Mouse (Mus musculus): ENCODE data around the gene Fan1.

Fan1 gene

GRCm38 (mm10) chr7:64373830-64374562, at the start of gene Fan1:
Gene Fan1 (minus strand): TSS chr7:64374095.
- peak; percentile 89 for DNase-seq (ENCODE audit: low read depth, low spot score)

GRCm38 (mm10) chr7:64403989-64404388, 30.1 kb upstream of the Fan1 start:
- no peak for DNase-seq (ENCODE audit: low read depth, low spot score)

DNA sequence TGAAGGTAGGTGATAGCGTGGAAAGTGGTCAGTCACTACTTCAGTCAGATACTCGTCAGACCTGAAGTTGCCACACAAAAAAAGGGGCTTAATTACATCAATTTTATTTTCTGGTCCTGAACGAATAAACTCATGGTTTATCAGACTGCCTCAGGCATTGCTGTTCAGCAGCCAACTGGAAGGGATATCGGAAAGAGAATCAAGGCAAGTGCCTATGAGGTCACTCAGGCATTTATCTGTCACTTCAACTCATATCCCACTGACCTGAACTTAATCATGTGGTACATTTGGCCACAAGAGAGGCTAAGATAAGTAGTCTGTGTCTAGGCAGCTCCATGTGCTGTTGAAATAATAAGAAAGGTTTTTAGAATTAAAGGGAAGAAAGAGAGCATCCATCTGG, 28.6 kb upstream of the Fan1 start:
- DNase-seq (ENCODE audit: low read depth, low spot score): no peak

DNA sequence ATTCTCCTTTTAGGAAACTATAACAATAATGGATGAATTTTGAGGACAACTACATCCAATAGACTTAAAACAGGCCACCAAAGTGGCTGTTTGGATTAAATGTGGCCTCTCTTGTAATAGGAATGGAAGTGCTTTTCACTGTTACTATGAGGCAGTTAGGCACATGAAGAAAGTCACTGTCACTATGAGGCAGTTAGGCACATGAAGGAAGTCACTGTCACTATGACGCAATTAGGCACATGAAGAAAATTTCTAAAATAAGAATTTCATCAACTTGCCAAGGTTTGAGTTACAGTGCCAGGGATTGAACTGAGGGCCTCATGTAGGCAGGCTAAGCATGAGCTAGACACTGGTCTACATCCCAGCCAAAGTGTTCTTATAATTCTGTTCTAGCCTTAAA, 26.8 kb upstream of the Fan1 start:
- no peak for DNase-seq (ENCODE audit: low read depth, low spot score)

GRCm38 (mm10) chr7:64392819-64393151, 18.9 kb upstream of the Fan1 start:
- DNase-seq (ENCODE audit: low read depth, low spot score): no peak

- DNase-seq (ENCODE audit: low read depth, low spot score): peak; percentile 98
Observed at GRCm38 (mm10) chr7:64392122-64392818, 18.4 kb upstream of the Fan1 start, which contains the start of the genes Mphosph10 and Mcee. Gene Mphosph10 (minus strand): TSS chr7:64392268. Gene Mcee (plus strand): TSS chr7:64392607.

DNA sequence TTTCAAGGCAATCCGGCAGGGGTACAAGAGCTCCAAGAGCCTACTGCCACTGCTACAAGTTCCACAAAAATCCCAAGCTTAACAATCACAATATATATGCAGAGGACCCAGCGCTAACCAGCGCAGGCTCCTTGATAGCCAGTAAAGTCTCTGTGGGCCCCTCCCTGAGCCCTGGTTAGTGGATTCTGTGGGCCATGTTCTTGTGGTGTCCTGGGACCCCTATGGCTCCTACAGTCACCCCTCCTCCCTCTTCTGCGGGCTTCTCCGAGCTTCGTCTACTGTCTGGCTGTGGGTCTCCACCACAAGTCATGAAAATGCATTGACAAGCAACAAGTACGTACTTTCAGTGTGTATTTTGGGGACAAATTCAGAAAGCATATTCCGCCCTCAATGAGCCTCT, 17.6 kb upstream of the Fan1 start:
- peak; percentile 39 for DNase-seq (ENCODE audit: low read depth, low spot score)

- DNase-seq (ENCODE audit: low read depth, low spot score): peak; percentile 28
Observed at GRCm38 (mm10) chr7:64373147-64373829, 607 bp downstream of the Fan1 start.

DNA sequence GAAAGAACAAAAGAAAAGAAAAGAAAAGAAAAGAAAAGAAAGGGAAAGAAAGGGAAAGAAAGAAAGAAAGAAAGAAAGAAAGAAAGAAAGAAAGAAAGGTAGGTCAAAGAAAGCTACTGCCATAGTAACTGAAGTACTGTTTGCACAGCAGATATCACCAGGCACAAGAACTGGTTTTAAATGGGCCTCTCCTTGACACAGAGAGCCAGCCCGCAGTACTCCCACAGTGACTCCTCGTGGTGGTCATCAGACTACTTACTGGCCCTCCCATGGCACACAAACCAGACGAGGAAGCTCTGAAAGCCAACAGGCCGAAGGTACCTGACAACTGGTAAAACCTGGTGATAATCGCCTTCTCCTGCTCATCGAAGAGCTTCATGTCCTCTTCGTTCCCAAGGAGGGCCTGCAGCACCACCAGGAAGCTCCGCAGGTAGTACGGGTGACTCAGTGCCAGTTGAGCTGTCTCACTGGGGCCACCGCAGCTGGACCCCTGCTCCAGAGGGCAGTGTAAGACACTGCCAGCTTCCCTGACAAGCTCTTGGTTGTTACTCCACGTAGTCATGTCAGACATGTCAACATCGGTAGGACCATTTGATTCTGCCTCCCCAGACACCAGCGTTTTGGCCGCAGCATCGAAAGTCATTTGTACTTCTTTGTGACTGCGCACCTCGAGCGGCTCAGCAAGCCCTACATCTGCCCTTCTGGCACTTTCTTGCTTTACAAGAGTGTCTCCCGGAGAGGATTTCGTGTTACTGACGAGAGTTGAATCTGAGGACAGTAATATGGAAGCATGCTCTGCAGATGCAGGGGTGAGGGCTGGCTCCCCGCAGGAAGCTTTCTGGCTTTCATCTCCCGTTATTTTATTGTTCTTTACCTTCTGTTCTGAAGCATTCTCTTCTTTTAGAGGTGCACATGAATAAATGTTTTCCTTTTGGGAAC, 1.7 kb downstream of the Fan1 start:
- no peak for DNase-seq (ENCODE audit: low read depth, low spot score)

DNA sequence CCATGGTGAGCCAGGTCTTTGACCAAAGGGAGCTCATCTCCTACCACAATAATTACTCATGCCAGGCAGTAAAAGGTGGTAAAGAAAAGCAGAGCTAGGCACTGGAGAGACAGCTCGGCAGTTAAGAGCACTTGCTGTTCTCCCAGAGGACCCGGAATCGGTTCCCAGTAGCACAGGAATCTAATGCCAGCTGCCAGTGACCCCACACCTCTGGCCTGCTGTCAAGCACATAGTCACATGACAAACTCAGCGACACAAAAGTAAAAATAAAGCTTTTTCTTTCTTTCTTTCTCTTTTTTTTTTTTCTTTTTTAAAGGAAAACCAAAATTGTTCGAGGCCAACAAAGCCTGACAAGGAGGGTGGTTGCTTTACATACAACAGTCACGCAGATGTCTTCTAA, 4.1 kb downstream of the Fan1 start:
- no peak for DNase-seq (ENCODE audit: low read depth, low spot score)

- no peak for DNase-seq (ENCODE audit: low read depth, low spot score)
Observed at GRCm38 (mm10) chr7:64365863-64366262, 8.0 kb downstream of the Fan1 start.

- DNase-seq (ENCODE audit: low read depth, low spot score): no peak
Observed at GRCm38 (mm10) chr7:64360586-64360945, 13.3 kb downstream of the Fan1 start.

- no peak for DNase-seq (ENCODE audit: low read depth, low spot score)
Observed at GRCm38 (mm10) chr7:64359943-64360585, 13.8 kb downstream of the Fan1 start.

DNA sequence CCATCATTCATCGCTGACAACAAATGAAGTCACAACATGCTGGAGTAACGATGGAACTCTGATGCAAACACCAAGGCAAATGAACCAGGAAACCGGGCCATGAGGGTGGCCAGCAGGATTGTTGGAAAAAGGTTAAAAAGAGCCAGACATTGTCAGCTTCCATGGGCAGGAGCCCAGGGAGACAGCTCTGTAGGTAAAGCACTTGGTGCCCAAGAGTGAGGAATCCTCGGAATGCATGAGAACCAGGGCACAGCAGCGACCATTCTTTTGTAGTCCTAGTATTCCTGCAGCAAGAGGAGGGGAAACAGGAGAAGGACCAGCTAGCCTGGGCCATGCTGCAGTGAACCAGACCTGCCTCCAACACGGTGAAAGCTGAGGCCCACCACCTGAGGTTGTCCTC, 15.2 kb downstream of the Fan1 start:
- DNase-seq (ENCODE audit: low read depth, low spot score): no peak

DNA sequence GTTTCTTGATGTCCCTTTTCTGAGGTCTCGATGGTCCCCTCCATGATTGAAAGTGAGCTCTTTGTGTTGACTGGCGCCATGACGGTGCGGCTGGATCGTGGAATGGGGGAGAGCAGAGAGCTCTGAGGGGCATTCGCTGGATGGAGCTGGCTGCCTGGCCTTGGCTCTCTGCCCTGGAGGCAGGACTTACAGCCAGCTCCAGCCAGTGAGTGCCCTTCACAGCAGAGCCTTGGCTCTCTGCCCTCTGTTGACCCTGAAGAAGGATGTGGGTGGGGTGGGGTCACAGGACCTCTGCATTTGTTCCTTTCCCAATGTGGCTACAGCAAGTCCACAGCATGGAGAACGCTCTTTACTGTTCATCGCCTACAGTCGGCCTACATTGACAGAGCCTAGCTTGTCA, 16.5 kb downstream of the Fan1 start:
- DNase-seq (ENCODE audit: low read depth, low spot score): no peak

DNA sequence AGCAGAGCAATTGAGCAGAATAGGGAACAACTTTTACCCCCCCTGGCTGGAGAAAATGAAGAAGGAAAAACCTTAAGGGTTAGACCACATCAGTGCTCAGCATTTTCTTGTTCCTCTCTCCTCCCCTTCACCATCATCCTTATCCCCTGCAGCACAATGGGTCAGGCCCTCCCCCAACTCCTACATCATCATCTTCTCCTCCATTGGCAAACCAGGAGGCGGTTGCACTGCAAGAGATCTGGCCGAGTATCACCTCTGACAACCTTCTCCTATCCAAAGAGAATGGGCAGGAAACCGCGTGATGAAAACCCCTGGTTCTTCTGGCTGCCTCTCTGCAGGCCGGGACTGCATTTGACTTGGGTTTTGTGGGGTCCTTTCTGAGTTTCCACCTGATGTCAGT, 17.2 kb downstream of the Fan1 start:
- no peak for DNase-seq (ENCODE audit: low read depth, low spot score)

DNA sequence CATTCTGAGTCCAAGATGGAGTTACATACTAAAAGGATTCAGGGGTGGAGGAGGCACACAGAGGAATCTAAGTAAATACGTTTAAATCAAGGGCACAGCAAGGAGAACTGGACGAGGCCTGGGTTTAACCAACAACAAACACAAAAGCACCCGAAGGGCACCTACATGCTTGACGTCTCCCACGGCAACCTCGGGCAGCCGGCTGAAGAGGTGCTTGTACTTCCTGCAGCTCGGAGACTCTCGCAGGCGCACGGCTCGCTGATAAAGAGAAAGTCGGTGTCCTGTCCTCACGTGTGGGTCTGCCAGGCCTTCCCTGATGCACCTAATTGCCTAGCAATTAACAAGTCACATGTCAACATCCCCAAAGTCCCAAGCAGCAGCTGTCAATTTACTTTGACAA, 19.7 kb downstream of the Fan1 start:
- no peak for DNase-seq (ENCODE audit: low read depth, low spot score)

GRCm38 (mm10) chr7:64351087-64351486, 22.8 kb downstream of the Fan1 start:
- DNase-seq (ENCODE audit: low read depth, low spot score): no peak

DNA sequence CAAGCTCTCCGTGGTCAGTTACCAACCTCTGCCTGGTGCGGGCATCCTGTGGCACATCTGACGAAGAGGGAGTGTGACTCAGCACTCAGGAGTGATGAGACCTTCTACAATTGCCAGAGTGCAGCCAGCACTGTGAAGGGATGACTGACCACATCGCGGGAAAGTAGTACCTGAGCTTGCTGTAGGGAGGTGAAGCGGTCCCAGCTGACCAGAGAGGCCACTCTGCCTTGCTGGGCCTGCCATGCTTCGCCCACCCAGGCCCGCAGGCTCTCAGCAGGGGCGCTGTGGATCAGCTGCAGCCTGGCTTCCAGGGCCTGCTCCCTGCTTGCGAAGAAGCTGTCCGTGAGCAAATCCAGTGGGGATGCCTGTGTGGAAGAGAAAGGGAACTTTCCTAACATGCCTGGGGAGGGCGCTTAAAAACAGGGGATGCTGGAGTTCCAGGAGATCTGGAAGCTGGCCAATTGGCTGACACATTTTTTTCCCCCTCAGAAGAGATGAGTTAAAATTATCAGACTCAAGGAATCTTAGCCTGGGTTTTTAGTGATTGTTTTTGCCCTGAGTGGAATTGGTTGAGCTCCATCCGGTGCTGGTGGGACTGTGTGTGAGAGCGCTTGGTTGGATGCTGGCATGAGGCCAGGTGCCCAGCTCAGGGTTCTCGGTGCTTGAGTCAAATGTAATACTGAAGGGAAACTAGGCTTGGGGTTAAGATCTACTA, 24.6 kb downstream of the Fan1 start:
- DNase-seq (ENCODE audit: low read depth, low spot score): no peak

DNA sequence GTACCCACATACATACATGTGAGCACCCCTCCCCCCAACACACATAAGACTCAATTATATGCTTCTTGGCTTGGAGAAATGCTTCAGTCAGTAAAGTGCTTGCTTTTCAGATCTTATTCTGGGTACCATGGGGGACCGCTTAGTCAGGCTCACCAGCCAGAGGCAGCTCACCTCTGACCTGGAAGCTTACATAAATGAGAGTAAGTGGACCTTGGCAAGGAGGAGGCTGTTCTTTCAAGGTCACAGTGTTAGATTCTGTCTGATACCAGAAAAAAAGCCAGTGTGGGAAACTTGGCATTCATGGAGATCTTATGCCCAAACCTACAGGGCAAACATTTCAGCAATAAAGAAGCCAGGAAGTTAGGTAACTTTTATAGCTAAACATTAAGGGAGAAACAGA, 26.1 kb downstream of the Fan1 start:
- no peak for DNase-seq (ENCODE audit: low read depth, low spot score)

- no peak for DNase-seq (ENCODE audit: low read depth, low spot score)
Observed at GRCm38 (mm10) chr7:64332686-64333085, 41.2 kb downstream of the Fan1 start.
